Mouse (Mus musculus) intestine, postnatal 0 days (tissue): ENCODE data around the gene Defa37. TPM values are rescaled to one million over a fixed set of nuclear protein-coding genes. Genes with fewer than 3 reads are reported as not detected.
"Not testable (repeated sequence)": the region's sequence is repeated elsewhere in the genome, so short reads cannot be mapped to it uniquely, and the experiment has no call there.

Experiments
- ATAC-seq: fragments of 200-750 bp; cut with Nextera tagmentation; 2 replicates; pipeline ENCODE4 v1.8.0; 2017; ENCODE audit warnings: mild to moderate bottlenecking, moderate TSS enrichment, moderate library complexity
- H3K27ac ChIP-seq: fragments of 300-500 bp; sonication (generic); 2 replicates; pipeline ENCODE4 v1.5.1; 2014; ENCODE audit warnings: mild to moderate bottlenecking, low read depth, low read length, moderate library complexity
- H3K27me3 ChIP-seq: fragments of 300-500 bp; sonication (generic); replicated peaks from 2 replicates; pipeline ENCODE4 v1.6.1; 2014; ENCODE audit warnings: low read length, mixed read lengths; ENCODE audit not compliant: control insufficient read depth, insufficient read depth
- H3K36me3 ChIP-seq: fragments of 300-500 bp; sonication (generic); 2 replicates; pipeline ENCODE4 v1.6.1; 2014; ENCODE audit warnings: mild to moderate bottlenecking, moderate library complexity; ENCODE audit not compliant: control insufficient read depth, insufficient read depth
- H3K4me1 ChIP-seq: fragments of 300-500 bp; sonication (generic); replicated peaks from 2 replicates; pipeline ENCODE4 v1.6.1; 2014; ENCODE audit warnings: antibody characterized with exemption, low read length, mixed read lengths; ENCODE audit not compliant: control insufficient read depth, insufficient read depth
- H3K4me2 ChIP-seq: fragments of 300-500 bp; sonication (generic); replicated peaks from 2 replicates; pipeline ENCODE4 v1.6.1; 2014; ENCODE audit warnings: low read depth, mild to moderate bottlenecking, moderate library complexity
- H3K4me3 ChIP-seq: fragments of 300-500 bp; sonication (generic); 2 replicates; pipeline ENCODE4 v1.5.1; 2014; ENCODE audit warnings: low read depth, low read length
- H3K9ac ChIP-seq: fragments of 300-500 bp; sonication (generic); 2 replicates; pipeline ENCODE4 v1.6.1; 2014; ENCODE audit warnings: mild to moderate bottlenecking, low read depth, low read length
- H3K9me3 ChIP-seq: fragments of 300-500 bp; sonication (generic); 2 replicates; pipeline ENCODE4 v1.6.1; 2016; ENCODE audit warnings: mixed run types; ENCODE audit not compliant: control insufficient read depth
- WGBS: fragments of 180-500 bp; shearing (Covaris S2); extraction: QIAGEN DNeasy Blood & Tissue Kit; methylation state at CpG from one replicate; pipeline ENCODE4 v1.1.7; 2014; 5-methylcytosine and 5-hydroxymethylcytosine counted together
- polyA plus RNA-seq: library from polyadenylated mRNA; unstranded; fragments of >200 nt; fragmentation: Nextera tagmentation; extraction: Ambion mirVana; gene quantifications from 2 replicates; pipeline ENCODE4 v1.2.1, GENCODE M21; 2015

Defa37 gene
- polyA plus RNA-seq, result 2.1 TPM in 1 of 2 replicates, not detected in the other

- ATAC-seq, H3K36me3 ChIP-seq, H3K4me3 ChIP-seq, H3K27ac ChIP-seq, H3K4me2 ChIP-seq, H3K4me1 ChIP-seq, H3K9ac ChIP-seq, H3K9me3 ChIP-seq, H3K27me3 ChIP-seq: not testable (repeated sequence)
- no CpG with 5 or more reads among the region's 1 CpGs for WGBS
These were observed at the start of gene Defa37 for GRCm38 (mm10) chr8:21565086-21565485. Gene Defa37 (plus strand): TSS chr8:21565386.

GRCm38 (mm10) chr8:21528732-21529131, 36.5 kb upstream of the Defa37 start, which contains the start of gene Defa32:
Gene Defa32 (plus strand): TSS chr8:21529032.
- ATAC-seq, H3K4me1 ChIP-seq, H3K27me3 ChIP-seq, H3K4me2 ChIP-seq, H3K36me3 ChIP-seq, H3K9me3 ChIP-seq, H3K9ac ChIP-seq, H3K4me3 ChIP-seq, H3K27ac ChIP-seq: not testable (repeated sequence)
- WGBS, result no CpG with 5 or more reads among the region's 2 CpGs

- not testable (repeated sequence) for H3K4me3 ChIP-seq, ATAC-seq, H3K27ac ChIP-seq, H3K4me2 ChIP-seq, H3K9ac ChIP-seq, H3K27me3 ChIP-seq, H3K9me3 ChIP-seq, H3K4me1 ChIP-seq, H3K36me3 ChIP-seq
- WGBS, result no CpG with 5 or more reads among the region's 1 CpGs
These were observed 17.5 kb downstream of the Defa37 start, which contains the start of gene Defa28 for GRCm38 (mm10) chr8:21582706-21583105. Gene Defa28 (plus strand): TSS chr8:21583006.

- not testable (repeated sequence) for H3K4me2 ChIP-seq, H3K36me3 ChIP-seq, H3K4me1 ChIP-seq, ATAC-seq, H3K9me3 ChIP-seq, H3K27ac ChIP-seq, H3K4me3 ChIP-seq, H3K27me3 ChIP-seq, H3K9ac ChIP-seq
- WGBS, result no CpG with 5 or more reads among the region's 1 CpGs
These were observed 29.2 kb downstream of the Defa37 start, which contains the start of gene Gm7861 for GRCm38 (mm10) chr8:21594408-21594807. Gene Gm7861 (minus strand): TSS chr8:21594508.

Other genes starting within 250 kb of the Defa37 start
- gene Defa27, start 249.8 kb upstream of the Defa37 start, polyA plus RNA-seq, result not detected in 2 replicates
- gene Defa29, start 238.4 kb upstream of the Defa37 start, polyA plus RNA-seq, result not detected in 2 replicates
- 0.35 TPM in 1 of 2 replicates, not detected in the other for gene Defa2, start 186.9 kb upstream of the Defa37 start, polyA plus RNA-seq
- gene Defa33, start 173.6 kb upstream of the Defa37 start, polyA plus RNA-seq, result not detected in 2 replicates
- gene Defa36, start 138.0 kb upstream of the Defa37 start, polyA plus RNA-seq, result 2.9 TPM in 1 of 2 replicates, not detected in the other
- 2.2 and 2.3 TPM in 2 replicates for gene Gm7849, start 108.8 kb upstream of the Defa37 start, polyA plus RNA-seq
- gene Defa20, start 56.1 kb upstream of the Defa37 start, polyA plus RNA-seq, result 1.1 and 1.4 TPM in 2 replicates
- not detected in 2 replicates for gene Defa32, start 36.4 kb upstream of the Defa37 start, polyA plus RNA-seq
- gene Defa28, start 17.6 kb downstream of the Defa37 start, polyA plus RNA-seq, result not detected in 2 replicates
- gene Gm7861, start 29.1 kb downstream of the Defa37 start, polyA plus RNA-seq, result 1.6 and 2.7 TPM in 2 replicates
- gene Defa26, start 52.8 kb downstream of the Defa37 start, polyA plus RNA-seq, result 0.76 and 0.99 TPM in 2 replicates
- 298 and 318 TPM in 2 replicates for gene Defa17, start 90.4 kb downstream of the Defa37 start, polyA plus RNA-seq
- not detected in 2 replicates for gene Defa34, start 100.4 kb downstream of the Defa37 start, polyA plus RNA-seq
- gene AY761184, start 138.3 kb downstream of the Defa37 start, polyA plus RNA-seq, result 0.69 and 1.0 TPM in 2 replicates
- gene Defa24, start 169.1 kb downstream of the Defa37 start, polyA plus RNA-seq, result 749 and 750 TPM in 2 replicates